Mouse (Mus musculus) R1 (cell line): ENCODE results near the gene Nr5a2.
A peak's percentile ranks its signal among the peaks of the same experiment; 100 is the strongest.

Experiments used
- DNase-seq: peaks from one replicate; pipeline ENCODE4 v3.0.0-alpha.2; 2018; ENCODE audit warnings: low read depth, low spot score

Nr5a2 gene

GRCm38 (mm10) chr1:136948511-136949275 lies 11.6 kb downstream of the Nr5a2 start:
- peak; percentile 41 for DNase-seq

GRCm38 (mm10) chr1:136948127-136948422 lies 12.2 kb downstream of the Nr5a2 start:
- no peak for DNase-seq

- DNase-seq = peak; percentile 22
These were observed 12.7 kb downstream of the Nr5a2 start for GRCm38 (mm10) chr1:136947394-136948126.

- peak; percentile 29 for DNase-seq
These were observed 13.3 kb downstream of the Nr5a2 start for GRCm38 (mm10) chr1:136946806-136947393.

GRCm38 (mm10) chr1:136946404-136946803 lies 13.8 kb downstream of the Nr5a2 start:
- DNase-seq = no peak

GRCm38 (mm10) chr1:136945876-136946275 lies 14.4 kb downstream of the Nr5a2 start:
- peak; percentile 16 for DNase-seq

GRCm38 (mm10) chr1:136945426-136945825 lies 14.8 kb downstream of the Nr5a2 start:
- DNase-seq = peak; percentile 47

GRCm38 (mm10) chr1:136940603-136941002 lies 19.6 kb downstream of the Nr5a2 start:
- peak; percentile 14 for DNase-seq

GRCm38 (mm10) chr1:136939220-136939619 lies 21.0 kb downstream of the Nr5a2 start:
- DNase-seq = no peak

- DNase-seq = no peak
These were observed 24.3 kb downstream of the Nr5a2 start for GRCm38 (mm10) chr1:136935960-136936324.

GRCm38 (mm10) chr1:136935316-136935959 lies 24.8 kb downstream of the Nr5a2 start:
- DNase-seq = no peak

- DNase-seq = no peak
These were observed 26.2 kb downstream of the Nr5a2 start for GRCm38 (mm10) chr1:136934051-136934450.

- no peak for DNase-seq
These were observed 29.2 kb downstream of the Nr5a2 start for GRCm38 (mm10) chr1:136931026-136931425.

- DNase-seq = no peak
These were observed 30.5 kb downstream of the Nr5a2 start for GRCm38 (mm10) chr1:136929743-136930142.

- DNase-seq = no peak
These were observed 32.8 kb downstream of the Nr5a2 start for GRCm38 (mm10) chr1:136927428-136927827.

GRCm38 (mm10) chr1:136926026-136926425 lies 34.2 kb downstream of the Nr5a2 start:
- DNase-seq = no peak

- DNase-seq = no peak
These were observed 40.2 kb downstream of the Nr5a2 start for GRCm38 (mm10) chr1:136920089-136920488.

- no peak for DNase-seq
These were observed 41.5 kb downstream of the Nr5a2 start for GRCm38 (mm10) chr1:136918791-136919190.

GRCm38 (mm10) chr1:136915438-136915837 lies 44.8 kb downstream of the Nr5a2 start:
- DNase-seq = no peak

GRCm38 (mm10) chr1:136911996-136912395 lies 48.3 kb downstream of the Nr5a2 start:
- DNase-seq = no peak

- DNase-seq = no peak
These were observed 48.7 kb downstream of the Nr5a2 start for GRCm38 (mm10) chr1:136911594-136911860.

GRCm38 (mm10) chr1:136910741-136911593 lies 49.3 kb downstream of the Nr5a2 start:
- DNase-seq = no peak
